Mouse (Mus musculus) liver, embryonic 14.5 days (tissue): ENCODE results near the gene Kcnk4. TPM values are rescaled to one million over a fixed set of nuclear protein-coding genes. Genes with fewer than 3 reads are reported as not detected.
"Not testable (repeated sequence)": the region's sequence is repeated elsewhere in the genome, so short reads cannot be mapped to it uniquely, and the experiment has no call there.

ENCODE experiments used
- ATAC-seq: fragments of 200-750 bp; cut with Nextera tagmentation; 2 replicates; pipeline ENCODE4 v1.8.0; 2017; ENCODE audit warnings: moderate number of reproducible peaks, mild to moderate bottlenecking, moderate library complexity; ENCODE audit not compliant: insufficient read depth
- DNase-seq, 3 experiments: peaks; one replicate each; pipeline ENCODE4 v3.0.0-alpha.2; 2012 to 2013; ENCODE audit warnings: low read depth in 3 of 3, low spot score in 3 of 3
- H3K27ac ChIP-seq: fragments of 300-500 bp; sonication (generic); 2 replicates; pipeline ENCODE4 v1.5.1; 2014; ENCODE audit warnings: moderate library complexity, mild to moderate bottlenecking, control low read depth, inconsistent platforms
- H3K27me3 ChIP-seq: fragments of 300-500 bp; sonication (generic); 2 replicates; pipeline ENCODE4 v1.6.1; 2014; ENCODE audit warnings: mild to moderate bottlenecking, low read length, moderate library complexity; ENCODE audit not compliant: control insufficient read depth, insufficient read depth
- H3K36me3 ChIP-seq: fragments of 300-500 bp; sonication (generic); replicated peaks from 2 replicates; pipeline ENCODE4 v1.6.1; 2014; ENCODE audit warnings: low read depth; ENCODE audit not compliant: control insufficient read depth, insufficient read depth
- H3K4me1 ChIP-seq, 2 experiments: fragments of 200-500 bp in 1 of 2; fragments of 300-500 bp in 1 of 2; sonication (generic) in 1 of 2; replicated peaks; 2 replicates each; pipeline ENCODE4 v1.6.1; 2012 to 2014; ENCODE audit warnings: antibody characterized with exemption in 1 of 2, inconsistent platforms in 1 of 2, low read length in 1 of 2; ENCODE audit not compliant: control insufficient read depth in 2 of 2, insufficient read depth in 2 of 2
- H3K4me2 ChIP-seq: fragments of 300-500 bp; sonication (generic); 2 replicates; pipeline ENCODE4 v1.6.1; 2014; ENCODE audit warnings: low read depth, mild to moderate bottlenecking, control low read depth, moderate library complexity
- H3K4me3 ChIP-seq, 2 experiments: fragments of 200-500 bp in 1 of 2; fragments of 300-500 bp in 1 of 2; sonication (generic) in 1 of 2; 2 replicates each; pipeline ENCODE4 v1.5.1; 2012 to 2014; ENCODE audit warnings: low read depth in 2 of 2, low read length in 2 of 2, mild to moderate bottlenecking in 2 of 2, control low read depth in 1 of 2, inconsistent platforms in 1 of 2, moderate library complexity in 1 of 2; ENCODE audit not compliant: insufficient read depth in 1 of 2
- H3K9ac ChIP-seq: fragments of 300-500 bp; sonication (generic); replicated peaks from 2 replicates; pipeline ENCODE4 v1.6.1; 2014; ENCODE audit warnings: mild to moderate bottlenecking, control low read depth, moderate library complexity
- H3K9me3 ChIP-seq: fragments of 300-500 bp; sonication (generic); 2 replicates; pipeline ENCODE4 v1.6.1; 2016; ENCODE audit warnings: low read length, mixed read lengths; ENCODE audit not compliant: control insufficient read depth
- CTCF ChIP-seq: IDR thresholded peaks from 2 replicates; pipeline ENCODE4 v1.5.1; 2016; ENCODE audit warnings: antibody characterized with exemption, low read depth, control low read depth
- EP300 ChIP-seq: IDR thresholded peaks from 2 replicates; pipeline ENCODE4 v1.6.1; 2016; ENCODE audit warnings: antibody characterized with exemption, low read depth
- WGBS: fragments of 180-500 bp; shearing (Covaris S2); extraction: QIAGEN DNeasy Blood & Tissue Kit; methylation state at CpG from one replicate; pipeline ENCODE4 v1.1.7; 2014; ENCODE audit not compliant: insufficient replicate concordance; 5-methylcytosine and 5-hydroxymethylcytosine counted together
- polyA plus RNA-seq, 2 experiments: library from polyadenylated mRNA; depleted of rRNA in 1 of 2; stranded (reverse) in 1 of 2; unstranded in 1 of 2; fragments of >200 nt; fragmentation: Nextera tagmentation in 1 of 2; extraction: Ambion mirVana in 1 of 2; gene quantifications; 2 replicates each; pipeline versions ENCODE4 v1.2.1 to v1.2.3; 2012 to 2014

Kcnk4 gene
- polyA plus RNA-seq, 2 experiments = 0.05 TPM; not detected in 1

- no peak overlapping the region for H3K27ac ChIP-seq
- TF ChIP-seq EP300 = no peak
- TF ChIP-seq CTCF = no peak
- ATAC-seq (no peak), DNase-seq (no peak)
- H3K4me1 ChIP-seq = peaks cover 0 to 7% of the 10 kb centered on the region in 2 experiments; a peak in 2 of 4 replicates
- H3K27me3 ChIP-seq = no peaks in the 10 kb centered on the region
- no peaks in the 10 kb centered on the region for H3K9me3 ChIP-seq
- no peak overlapping the region for H3K4me3 ChIP-seq
- H3K36me3 ChIP-seq = peaks cover 3% of the 10 kb centered on the region; the same call in 1 of the 2 replicates
- no peak overlapping the region for H3K9ac ChIP-seq
- H3K4me2 ChIP-seq = no peak overlapping the region
- WGBS = 74% methylated on average over 11 of the region's 11 CpGs
Observed at GRCm38 (mm10) chr19:6905498-6906159, 28.7 kb downstream of the Kcnk4 start.

GRCm38 (mm10) chr19:6904846-6905245 is 29.5 kb downstream of the Kcnk4 start:
- WGBS = 60% methylated on average over 2 of the region's 2 CpGs
- no peak for DNase-seq

DNA sequence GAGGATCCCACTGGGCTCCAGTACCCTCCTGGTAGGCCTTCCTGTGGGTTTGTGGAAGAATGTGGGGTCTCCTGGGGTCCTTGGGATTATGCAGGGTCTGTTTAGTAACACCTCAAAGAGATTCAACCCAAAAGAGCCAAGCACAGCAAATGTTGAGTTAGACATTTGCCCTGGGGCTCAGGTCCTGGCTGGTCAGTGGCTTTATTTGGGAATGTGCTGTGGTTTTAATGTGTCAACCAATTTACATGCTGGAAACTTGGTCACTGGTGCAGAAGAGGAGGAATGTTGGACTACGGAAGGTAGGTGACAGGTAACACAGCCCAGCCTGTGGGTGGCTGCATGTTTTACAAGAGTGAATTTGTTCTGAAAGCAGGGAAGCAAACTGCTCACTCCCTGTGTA is 31.3 kb downstream of the Kcnk4 start:
- Histone ChIP-seq H3K4me3 (no peak overlapping the region), H3K27me3 (no peaks in the 10 kb centered on the region), H3K36me3 (peaks cover 3% of the 10 kb centered on the region; the same call in 1 of the 2 replicates), H3K4me2 (no peak overlapping the region), H3K9me3 (no peaks in the 10 kb centered on the region), H3K27ac (no peak overlapping the region), H3K4me1 (peaks cover 0 to under 1% of the 10 kb centered on the region in 2 experiments; a peak in 2 of 4 replicates), H3K9ac (no peak overlapping the region)
- no peak for TF ChIP-seq CTCF
- no peak for TF ChIP-seq EP300
- ATAC-seq (no peak), DNase-seq (no peak)
- 85% methylated on average over 1 of the region's 1 CpGs for WGBS

More at GRCm38 (mm10) chr19:6904846-6905245, 29.5 kb downstream of the Kcnk4 start:
- no peak overlapping the region for H3K27ac ChIP-seq
- H3K4me1 ChIP-seq = peaks cover 0 to 7% of the 10 kb centered on the region in 2 experiments; a peak in 2 of 4 replicates
- no peak overlapping the region for H3K4me2 ChIP-seq
- no peak overlapping the region for H3K9ac ChIP-seq
- no peak for TF ChIP-seq CTCF
- no peak for TF ChIP-seq EP300
- H3K27me3 ChIP-seq = no peaks in the 10 kb centered on the region
- H3K4me3 ChIP-seq = no peak overlapping the region
- ATAC-seq = no peak
- no peaks in the 10 kb centered on the region for H3K9me3 ChIP-seq
- peaks cover 3% of the 10 kb centered on the region; the same call in 1 of the 2 replicates for H3K36me3 ChIP-seq

DNA sequence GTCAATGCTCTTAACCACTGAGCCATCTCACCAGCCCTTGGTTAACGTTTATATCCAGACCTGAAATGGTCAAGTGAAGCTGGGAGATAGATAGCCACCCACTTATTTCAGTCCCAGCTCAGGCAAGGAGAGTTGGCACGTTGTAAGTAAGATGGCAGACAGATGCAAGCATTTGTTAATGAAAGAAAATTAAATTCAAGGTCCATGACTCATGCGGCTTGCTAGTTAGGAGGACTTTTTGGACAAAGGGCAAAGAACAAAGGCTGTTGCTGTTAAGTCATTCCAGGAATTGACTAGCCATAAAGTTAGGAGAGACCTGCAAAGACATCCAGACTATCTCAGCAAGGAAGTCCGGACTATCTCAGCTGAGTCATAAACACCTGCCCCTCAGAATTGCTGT is 34.7 kb downstream of the Kcnk4 start:
- Histone ChIP-seq H3K4me3 (no peak overlapping the region), H3K27me3 (no peaks in the 10 kb centered on the region), H3K27ac (no peak overlapping the region), H3K4me1 (no peaks in the 10 kb centered on the region), H3K4me2 (no peak overlapping the region), H3K36me3 (no peaks in the 10 kb centered on the region), H3K9me3 (no peaks in the 10 kb centered on the region), H3K9ac (no peak overlapping the region)
- WGBS = 64% methylated on average over 4 of the region's 4 CpGs
- no peak for TF ChIP-seq EP300
- no peak for TF ChIP-seq CTCF
- ATAC-seq = no peak
- no peak for DNase-seq

- H3K36me3 ChIP-seq, H3K27ac ChIP-seq, H3K9me3 ChIP-seq, H3K27me3 ChIP-seq, H3K9ac ChIP-seq, H3K4me2 ChIP-seq, DNase-seq, ATAC-seq, H3K4me3 ChIP-seq, H3K4me1 ChIP-seq: not testable (repeated sequence)
- 65% methylated on average over 18 of the region's 18 CpGs for WGBS
Observed at GRCm38 (mm10) chr19:6895608-6896305, 38.6 kb downstream of the Kcnk4 start.
